Mouse (Mus musculus): ENCODE measurements at regions not wholly inside any gene's neighbourhood (a gene's known extent, or its start where the extent isn't known, plus 50 kb on each side); places are given as distances from the start of the nearest gene placed in this dataset.

GRCm38 (mm10) chr15:86917891-86918290, 626.2 kb upstream of the Fam19a5 start:
- DNase-seq, result no peak

- no peak for DNase-seq
Observed at GRCm38 (mm10) chr15:86919704-86920103, 624.4 kb upstream of the Fam19a5 start.

DNA sequence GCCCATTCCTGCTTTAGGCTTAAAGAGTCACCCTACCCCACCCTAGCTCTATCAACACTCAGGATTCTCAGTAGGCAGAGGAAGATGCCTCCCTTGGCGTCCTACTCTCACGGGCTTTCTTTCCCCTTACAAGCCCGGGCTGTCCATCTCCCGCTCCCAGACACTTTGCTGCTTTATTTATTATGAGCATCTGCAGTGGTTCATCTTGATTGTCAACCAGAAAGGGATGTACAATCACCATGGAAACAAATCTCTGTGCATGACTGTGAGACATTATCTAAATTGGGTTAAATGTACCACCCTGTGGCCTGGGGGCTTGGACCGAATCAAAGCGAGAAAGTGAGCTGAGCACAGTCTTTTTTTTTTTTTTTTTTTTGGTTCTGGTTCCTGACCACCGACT, 623.9 kb upstream of the Fam19a5 start:
- no peak for DNase-seq

GRCm38 (mm10) chr15:86921401-86921800, 622.7 kb upstream of the Fam19a5 start:
- no peak for DNase-seq

GRCm38 (mm10) chr15:86925081-86925749, 618.9 kb upstream of the Fam19a5 start:
- no peak for DNase-seq

GRCm38 (mm10) chr15:86932345-86933075, 611.6 kb upstream of the Fam19a5 start:
- DNase-seq, result peak; percentile 52

- DNase-seq, result no peak
Observed at GRCm38 (mm10) chr15:86937364-86937763, 606.7 kb upstream of the Fam19a5 start.

- DNase-seq, result no peak
Observed at GRCm38 (mm10) chr15:86944529-86944928, 599.6 kb upstream of the Fam19a5 start.

GRCm38 (mm10) chr15:86952593-86952992, 591.5 kb upstream of the Fam19a5 start:
- no peak for DNase-seq

DNA sequence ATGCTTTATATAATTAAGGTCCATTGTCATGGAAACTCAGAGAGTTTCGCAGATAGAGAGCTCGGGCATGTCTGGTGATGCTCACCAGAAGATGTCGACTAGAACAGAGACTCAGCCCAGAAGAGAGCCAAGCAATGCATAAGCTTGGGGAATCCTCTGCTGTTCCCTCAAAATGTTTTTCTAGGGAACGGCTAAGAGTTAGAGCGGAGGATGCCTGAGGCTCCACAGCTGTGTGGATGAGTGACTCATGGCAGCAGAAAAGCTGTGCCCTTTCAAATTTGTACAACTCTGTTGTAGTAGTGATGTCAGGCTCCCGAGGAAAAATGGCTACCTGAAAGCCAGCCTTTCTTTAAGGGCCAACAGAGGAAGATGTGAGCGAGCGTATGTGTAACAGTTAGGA, 586.2 kb upstream of the Fam19a5 start:
- DNase-seq, result no peak

DNA sequence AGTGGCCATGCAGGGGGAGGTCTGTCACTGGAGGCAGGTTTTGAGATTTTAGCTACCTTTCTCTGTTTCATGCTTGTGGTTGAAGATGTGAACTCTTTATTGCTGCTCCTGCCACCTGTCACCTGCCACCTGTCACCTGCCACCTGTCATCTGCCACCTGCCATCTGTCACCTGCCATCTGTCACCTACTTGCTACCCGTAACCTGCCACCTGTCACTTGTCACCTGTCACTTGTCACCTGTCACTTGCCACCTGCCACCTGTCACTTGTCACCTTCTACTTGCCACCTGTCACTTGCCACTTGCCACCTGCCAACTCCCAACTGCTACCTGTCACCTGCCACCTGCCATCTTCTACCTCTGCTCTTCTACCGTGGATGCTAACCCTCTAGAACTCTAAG, 581.2 kb upstream of the Fam19a5 start:
- no peak for DNase-seq

GRCm38 (mm10) chr15:86963486-86963885, 580.6 kb upstream of the Fam19a5 start:
- DNase-seq, result no peak

DNA sequence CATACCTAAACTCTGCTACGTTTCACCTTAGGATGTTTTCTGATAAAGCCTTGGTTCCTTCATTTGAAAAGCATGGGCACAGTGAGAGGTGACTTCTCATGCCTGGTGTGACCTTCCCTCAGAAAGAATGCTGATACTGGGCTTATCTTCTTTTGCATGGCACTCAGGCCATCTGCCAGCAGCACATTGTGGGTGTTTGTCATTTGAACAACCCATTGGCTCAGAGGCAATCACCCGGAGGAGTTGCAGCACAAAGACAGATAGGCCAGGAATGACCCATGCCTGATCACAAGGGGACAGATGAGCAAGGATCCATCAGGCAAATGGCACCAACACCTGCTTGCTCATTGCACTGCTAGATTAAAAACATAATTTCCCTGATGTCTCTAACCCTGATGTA, 572.7 kb upstream of the Fam19a5 start:
- no peak for DNase-seq

GRCm38 (mm10) chr15:86996196-86996595, 547.9 kb upstream of the Fam19a5 start:
- DNase-seq, result no peak

GRCm38 (mm10) chr15:87018978-87019377, 525.1 kb upstream of the Fam19a5 start:
- DNase-seq, result no peak

GRCm38 (mm10) chr15:87045971-87046370, 498.1 kb upstream of the Fam19a5 start:
- no peak for DNase-seq

DNA sequence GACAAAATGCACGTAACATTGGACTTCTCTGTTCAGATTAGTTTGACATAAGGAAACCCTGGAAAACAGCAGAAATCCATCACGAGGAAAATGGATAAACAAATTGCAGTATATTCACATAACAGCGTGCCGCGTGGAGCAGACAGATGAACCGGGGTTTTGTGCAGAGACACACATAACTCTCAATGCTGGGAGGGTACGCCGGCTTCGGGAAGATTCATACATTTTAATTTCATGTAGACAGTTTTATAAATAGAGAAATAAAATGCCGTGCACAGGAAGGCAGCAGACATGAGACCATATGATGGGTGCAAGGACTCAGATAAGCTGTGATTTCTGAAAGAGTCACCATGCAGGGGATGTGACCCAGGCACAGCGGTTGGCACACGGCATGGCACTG, 489.9 kb upstream of the Fam19a5 start:
- no peak for DNase-seq

DNA sequence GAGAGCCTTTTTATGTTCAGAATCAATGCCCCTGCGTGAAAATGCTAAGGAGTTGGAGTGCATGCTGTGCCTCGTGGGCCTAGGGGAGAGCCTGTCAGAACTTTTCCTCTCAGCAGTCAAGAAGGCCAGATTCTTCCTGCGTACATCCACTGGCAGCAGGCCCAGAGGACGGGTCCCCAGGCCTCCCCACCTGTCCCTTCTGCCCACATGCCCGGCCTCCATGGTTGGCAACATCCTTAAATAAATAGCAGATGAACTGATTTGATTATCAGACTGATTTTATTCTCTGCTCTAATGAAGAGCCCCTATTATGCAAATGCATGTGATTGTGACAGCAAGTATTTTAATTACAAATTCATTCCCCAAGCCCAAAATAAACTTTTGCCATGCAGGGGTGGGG, 479.2 kb upstream of the Fam19a5 start:
- no peak for DNase-seq

- DNase-seq, result no peak
Observed at GRCm38 (mm10) chr15:87068261-87068660, 475.8 kb upstream of the Fam19a5 start.

DNA sequence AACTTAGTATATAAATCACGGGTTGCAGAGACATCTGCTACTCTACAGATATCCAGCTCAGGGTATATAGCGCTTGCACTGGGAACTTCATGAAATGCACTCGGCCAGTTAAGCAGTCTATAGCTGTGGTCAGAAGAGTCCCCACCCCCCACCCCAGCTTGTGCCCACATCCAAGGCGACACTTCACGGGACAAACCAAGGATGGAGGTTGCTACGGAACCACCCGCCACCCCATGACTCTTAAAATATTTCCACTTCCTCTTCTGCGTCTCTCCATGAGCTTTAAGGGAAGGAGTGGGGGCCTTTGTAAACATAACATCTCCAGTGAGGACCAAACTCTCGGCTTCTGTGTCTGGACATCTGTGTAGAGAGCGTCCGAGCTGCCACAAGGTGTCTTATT, 469.5 kb upstream of the Fam19a5 start:
- no peak for DNase-seq

DNA sequence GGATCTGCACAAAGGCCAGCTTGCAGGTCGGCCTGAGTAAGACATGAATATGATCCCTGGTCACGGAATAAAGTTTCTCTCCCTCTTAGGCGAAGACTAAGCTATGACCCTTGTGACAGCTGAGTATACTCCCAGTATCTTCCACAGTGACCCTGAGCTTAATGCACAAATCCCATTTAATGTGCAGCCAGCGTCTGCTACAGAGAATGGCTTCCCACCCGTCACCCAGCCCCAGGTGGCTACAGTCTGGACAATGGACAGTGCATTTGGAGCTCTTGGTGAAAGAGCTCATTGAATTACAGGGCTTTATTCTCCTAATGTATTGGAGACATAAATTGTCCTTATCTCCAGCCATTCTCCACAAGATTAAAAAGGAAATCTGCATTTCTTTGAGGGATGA, 454.3 kb upstream of the Fam19a5 start:
- no peak for DNase-seq

DNA sequence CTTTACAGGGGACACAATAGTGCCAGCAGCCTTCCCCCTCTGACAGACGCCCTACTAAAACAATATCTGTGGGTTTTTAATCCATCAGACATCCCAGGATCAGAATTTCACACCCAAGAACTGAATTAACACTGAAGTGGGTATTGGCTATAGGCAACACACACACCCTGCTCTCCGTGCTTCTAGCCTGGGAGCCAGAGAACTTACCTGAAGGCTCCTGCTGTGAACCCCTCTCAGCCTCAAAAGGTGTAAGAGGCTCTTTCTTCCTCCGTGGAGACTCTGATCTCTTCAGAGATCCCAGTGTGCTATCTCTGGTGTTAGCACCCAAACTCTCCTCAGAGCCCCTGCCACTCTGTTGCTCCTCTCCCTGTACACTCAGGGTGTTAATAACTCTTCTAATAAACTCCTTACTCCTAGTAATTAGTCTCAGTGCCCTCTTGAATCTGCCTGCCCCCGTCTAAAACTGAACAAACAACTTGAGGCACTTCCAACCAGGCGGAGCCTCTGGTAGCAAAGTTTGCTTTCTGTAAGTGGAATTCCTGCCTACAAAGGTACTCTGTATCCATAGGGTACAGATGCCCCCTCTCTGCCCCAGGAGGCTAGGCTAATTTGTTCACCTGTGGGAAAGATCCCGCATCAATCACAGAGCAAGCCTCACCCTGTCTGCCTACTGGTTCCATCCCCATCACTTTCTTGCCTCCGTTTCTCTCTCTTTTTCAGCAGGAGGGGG, 452.9 kb upstream of the Fam19a5 start:
- no peak for DNase-seq

DNA sequence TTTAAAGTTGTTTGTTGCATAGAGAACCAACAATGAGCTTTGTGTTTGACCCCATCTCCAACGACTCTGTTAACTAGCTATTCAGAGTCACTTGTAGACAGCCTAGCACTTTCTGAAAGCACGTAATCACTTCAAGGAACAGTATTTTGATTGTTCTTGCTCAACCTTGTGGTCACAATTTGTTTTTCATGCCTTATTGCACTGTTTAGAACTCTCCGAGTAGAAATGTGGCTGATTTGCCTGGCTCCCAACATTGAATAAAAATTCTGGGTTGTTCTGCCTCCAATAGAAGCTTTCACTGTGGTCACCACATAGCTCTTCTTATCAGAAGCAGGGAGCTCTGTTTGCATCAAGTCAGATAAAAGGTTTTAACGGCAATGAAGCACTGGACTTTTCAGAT, 446.9 kb upstream of the Fam19a5 start:
- no peak for DNase-seq

DNA sequence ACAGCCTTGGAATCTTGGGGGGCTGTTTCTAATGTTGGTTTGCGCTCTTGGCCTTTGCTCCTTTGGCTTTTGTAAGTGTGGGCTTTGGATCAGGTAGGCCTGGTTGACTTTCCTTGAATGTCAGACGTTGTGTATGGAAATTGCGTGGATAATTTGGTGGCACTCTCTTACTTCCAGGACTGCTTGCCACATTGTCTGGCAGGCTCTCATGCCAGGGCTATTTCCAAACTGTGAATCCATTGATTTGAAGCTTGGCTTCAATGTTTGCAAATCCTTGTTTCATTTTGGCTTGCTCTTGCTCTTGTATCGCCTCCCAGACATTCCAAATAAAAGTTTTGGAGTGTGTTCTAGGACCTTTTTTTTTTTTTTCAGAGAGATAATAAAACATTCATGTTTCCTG, 443.0 kb upstream of the Fam19a5 start:
- no peak for DNase-seq
